Mouse (Mus musculus): ENCODE measurements around the gene Tas2r144. TPM values are rescaled to one million over a fixed set of nuclear protein-coding genes. Genes with fewer than 3 reads are reported as not detected.

The Tas2r144 gene
- polyA plus RNA-seq, 1 experiment from 2014 or later, result not detected

GRCm38 (mm10) chr6:42260430-42260829 is 45.3 kb downstream of the Tas2r144 start:
- Histone ChIP-seq H3K9ac (no peak overlapping the region), H3K27ac (no peak overlapping the region), H3K4me1 (replicated peaks; ENCODE audit: control insufficient read depth, insufficient read depth, low read length) (no peaks in the 10 kb centered on the region), H3K36me3 (replicated peaks; ENCODE audit: control insufficient read depth, insufficient read depth) (no peaks in the 10 kb centered on the region), H3K27me3 (ENCODE audit: control insufficient read depth, insufficient read depth, low read length) (no peaks in the 10 kb centered on the region), H3K9me3 (ENCODE audit: control insufficient read depth, low read length) (no peaks in the 10 kb centered on the region), H3K4me3 (replicated peaks; ENCODE audit: low read length) (no peak overlapping the region), H3K4me2 (replicated peaks) (no peak overlapping the region)
- no peak for DNase-seq (ENCODE audit: low spot score)
- ATAC-seq (ENCODE audit: low FRiP score), result no peak
- WGBS, result 74% methylated on average over 6 of the region's 6 CpGs

GRCm38 (mm10) chr6:42261524-42262170 is 46.5 kb downstream of the Tas2r144 start, which contains the start of gene Tmem139:
Gene Tmem139, plus strand, starts transcription at chr6:42261970.
- no peak for ATAC-seq (ENCODE audit: low FRiP score)
- Histone ChIP-seq H3K9ac (no peak within 1 kb of the TSS), H3K9me3 (ENCODE audit: control insufficient read depth, low read length) (no peaks in the 10 kb centered on the region), H3K27me3 (ENCODE audit: control insufficient read depth, insufficient read depth, low read length) (no peaks in the 10 kb centered on the region), H3K4me2 (replicated peaks) (no peak within 1 kb of the TSS), H3K27ac (no peak within 1 kb of the TSS), H3K4me1 (replicated peaks; ENCODE audit: control insufficient read depth, insufficient read depth, low read length) (peaks cover 9% of the 10 kb centered on the region), H3K36me3 (replicated peaks; ENCODE audit: control insufficient read depth, insufficient read depth) (no peaks in the 10 kb centered on the region), H3K4me3 (replicated peaks; ENCODE audit: low read length) (no peak within 1 kb of the TSS)
- no peak for DNase-seq (ENCODE audit: low spot score)
- WGBS, result 20% methylated on average over 20 of the region's 20 CpGs

- under 1% methylated on average over 50 of the region's 51 CpGs for WGBS
- DNase-seq (ENCODE audit: low spot score) (peak; percentile 99), ATAC-seq (ENCODE audit: low FRiP score) (peak; percentile 100)
- H3K9me3 ChIP-seq (ENCODE audit: control insufficient read depth, low read length), result no peaks in the 10 kb centered on the region
- H3K9ac ChIP-seq, result peak within 1 kb of the TSS; percentile 85
- H3K4me2 ChIP-seq (replicated peaks), result peak within 1 kb of the TSS; percentile 85
- peak within 1 kb of the TSS; percentile 89 for H3K27ac ChIP-seq
- H3K4me1 ChIP-seq (replicated peaks; ENCODE audit: control insufficient read depth, insufficient read depth, low read length), result peaks cover 16% of the 10 kb centered on the region
- peaks cover 26% of the 10 kb centered on the region for H3K36me3 ChIP-seq (replicated peaks; ENCODE audit: control insufficient read depth, insufficient read depth)
- H3K4me3 ChIP-seq (replicated peaks; ENCODE audit: low read length), result peak within 1 kb of the TSS; percentile 73
- no peaks in the 10 kb centered on the region for H3K27me3 ChIP-seq (ENCODE audit: control insufficient read depth, insufficient read depth, low read length)
Measured at GRCm38 (mm10) chr6:42264626-42265312, 49.6 kb downstream of the Tas2r144 start, which contains the start of gene Casp2. Gene Casp2, plus strand, starts transcription at chr6:42264985.

Other genes with a start within 250 kb of the Tas2r144 start
- not detected in 2 replicates for gene Sval3, start 247.2 kb upstream of the Tas2r144 start, polyA plus RNA-seq (2014; fragmentation: Nextera tagmentation; extraction: Ambion mirVana)
- not detected in 2 replicates for gene Sva, start 176.9 kb upstream of the Tas2r144 start, polyA plus RNA-seq (2014; fragmentation: Nextera tagmentation; extraction: Ambion mirVana)
- not detected in 2 replicates for gene Tas2r139, start 74.4 kb upstream of the Tas2r144 start, polyA plus RNA-seq (2014; fragmentation: Nextera tagmentation; extraction: Ambion mirVana)
- gene Gstk1, start 30.6 kb downstream of the Tas2r144 start, polyA plus RNA-seq (2014; fragmentation: Nextera tagmentation; extraction: Ambion mirVana), result 11.6 and 12.1 TPM in 2 replicates
- not detected in 2 replicates for gene Tmem139, start 46.6 kb downstream of the Tas2r144 start, polyA plus RNA-seq (2014; fragmentation: Nextera tagmentation; extraction: Ambion mirVana)
- 32.7 and 36.4 TPM in 2 replicates for gene Casp2, start 49.7 kb downstream of the Tas2r144 start, polyA plus RNA-seq (2014; fragmentation: Nextera tagmentation; extraction: Ambion mirVana)
- gene Clcn1, start 71.4 kb downstream of the Tas2r144 start, polyA plus RNA-seq (2014; fragmentation: Nextera tagmentation; extraction: Ambion mirVana), result 0.94 and 1.9 TPM in 2 replicates
- gene Fam131b, start 109.3 kb downstream of the Tas2r144 start, polyA plus RNA-seq (2014; fragmentation: Nextera tagmentation; extraction: Ambion mirVana), result 7.2 and 7.9 TPM in 2 replicates
- gene Zyx, start 134.3 kb downstream of the Tas2r144 start, polyA plus RNA-seq (2014; fragmentation: Nextera tagmentation; extraction: Ambion mirVana), result 56.6 and 60.3 TPM in 2 replicates
- 0.16 and 0.24 TPM in 2 replicates for gene Epha1, start 157.9 kb downstream of the Tas2r144 start, polyA plus RNA-seq (2014; fragmentation: Nextera tagmentation; extraction: Ambion mirVana)
- not detected in 2 replicates for gene Tas2r143, start 184.9 kb downstream of the Tas2r144 start, polyA plus RNA-seq (2014; fragmentation: Nextera tagmentation; extraction: Ambion mirVana)
- not detected in 2 replicates for gene Tas2r135, start 190.1 kb downstream of the Tas2r144 start, polyA plus RNA-seq (2014; fragmentation: Nextera tagmentation; extraction: Ambion mirVana)
- not detected in 2 replicates for gene Tas2r126, start 219.2 kb downstream of the Tas2r144 start, polyA plus RNA-seq (2014; fragmentation: Nextera tagmentation; extraction: Ambion mirVana)
- not detected in 2 replicates for gene Olfr458, start 249.9 kb downstream of the Tas2r144 start, polyA plus RNA-seq (2014; fragmentation: Nextera tagmentation; extraction: Ambion mirVana)